Mouse (Mus musculus) cerebellum, postnatal 4 days (tissue): ENCODE data around the gene Glp2r.

Experiments used
- DNase-seq, 2 experiments: peaks; one replicate each; pipeline ENCODE4 v3.0.0; 2022; ENCODE audit warnings: low spot score in 2 of 2, mixed read lengths in 1 of 2

The Glp2r gene

DNA sequence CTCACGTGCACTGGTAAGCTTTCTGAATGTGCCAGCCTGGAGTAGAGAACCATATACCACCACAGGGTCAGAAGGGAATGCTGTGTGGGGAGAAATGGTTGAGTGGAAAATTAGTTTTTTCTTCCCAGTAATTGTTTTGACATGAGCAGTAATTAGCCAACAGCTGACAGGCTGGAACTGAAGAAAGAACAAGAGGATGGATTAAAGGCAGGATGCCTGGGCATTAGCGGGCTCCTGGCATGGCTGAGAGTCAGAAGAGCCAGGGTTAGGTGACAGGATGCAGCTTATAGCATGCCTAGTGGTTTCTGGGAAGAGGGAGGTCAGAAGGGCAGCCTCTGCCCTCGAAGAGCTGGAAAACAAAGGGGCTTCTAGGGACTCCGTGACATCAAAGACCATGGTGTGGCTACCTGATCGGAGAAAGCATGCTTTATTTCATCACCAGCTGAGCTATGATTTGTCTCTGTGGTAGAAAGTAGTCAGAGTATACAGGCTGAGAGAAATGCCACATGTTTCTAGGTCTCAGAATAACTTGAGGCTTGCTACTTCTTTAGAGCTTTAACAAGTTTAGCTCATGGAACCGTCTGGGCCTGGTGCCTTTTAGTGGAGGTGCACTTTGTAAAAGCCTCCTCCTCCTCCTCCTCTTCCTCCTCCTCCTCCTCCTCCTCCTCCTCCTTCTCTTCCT lies 133.9 kb downstream of the Glp2r start:
- no peak for DNase-seq

DNA sequence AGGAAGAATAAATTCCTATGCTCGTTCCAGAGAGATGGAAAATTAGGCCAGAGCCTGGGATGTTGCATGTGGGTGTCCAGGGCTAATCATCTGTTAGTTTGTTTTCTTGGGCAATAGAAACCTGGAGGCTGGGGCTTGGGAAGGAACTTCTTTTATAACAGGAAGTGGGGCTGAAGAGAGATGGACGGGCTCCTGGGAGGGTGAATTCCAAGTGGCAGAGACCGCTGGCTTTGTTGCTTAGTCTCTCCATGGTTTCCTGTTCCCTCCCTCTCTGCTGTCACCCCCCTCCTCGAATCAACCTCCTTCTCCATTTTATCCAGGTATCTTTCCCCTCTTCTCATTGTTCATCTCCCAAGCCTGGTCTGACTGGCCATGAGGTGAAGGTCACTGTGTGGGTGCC lies 134.8 kb downstream of the Glp2r start:
- no peak for DNase-seq

DNA sequence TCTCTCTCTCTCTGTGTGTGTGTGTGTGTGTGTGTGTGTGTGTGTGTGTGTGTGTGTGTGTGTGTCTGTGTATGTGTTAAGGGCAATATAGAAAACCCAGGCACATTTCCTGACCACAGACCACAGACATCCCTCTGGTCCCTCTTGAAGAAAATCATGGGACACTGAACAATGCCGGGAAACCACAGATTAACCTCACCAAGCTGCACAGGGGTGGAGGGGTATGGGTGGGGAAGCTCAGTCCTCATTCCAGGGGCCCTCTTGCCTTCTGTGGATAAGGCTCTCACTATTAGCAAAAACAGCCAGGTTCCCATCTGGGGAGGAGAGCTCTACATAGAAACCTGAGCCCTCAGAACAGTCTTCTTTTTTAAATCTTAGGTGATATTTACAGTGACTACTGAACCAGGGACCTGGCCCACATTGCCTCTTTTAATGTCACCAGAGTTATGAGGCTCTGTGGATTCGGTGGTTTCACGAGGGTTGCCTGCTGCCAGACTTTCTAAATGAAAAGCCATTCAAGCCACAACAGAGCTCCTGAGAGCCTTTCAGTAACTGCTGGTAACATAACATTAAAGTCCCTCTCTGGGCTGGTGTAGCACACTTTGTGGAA lies 137.2 kb downstream of the Glp2r start:
- DNase-seq = no peak

DNA sequence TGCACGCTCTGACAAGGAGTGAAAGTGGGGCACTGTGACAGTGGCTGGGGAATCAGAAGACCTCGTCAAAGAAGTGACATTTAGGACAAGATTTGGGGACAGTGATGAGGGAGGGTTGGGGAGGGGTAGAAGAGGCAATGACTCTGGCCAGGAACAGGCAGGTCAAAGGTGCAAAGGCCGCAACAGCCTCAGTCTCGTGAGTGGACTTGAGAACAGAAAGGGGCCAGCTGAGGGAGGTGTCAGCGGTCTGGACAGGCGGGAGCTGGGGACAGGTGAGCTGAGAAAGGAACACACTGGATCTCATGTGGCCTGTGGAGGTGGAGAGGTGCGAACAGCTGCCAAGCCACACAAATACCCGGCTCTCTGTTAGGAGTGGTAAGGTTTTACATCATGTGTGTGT lies 138.0 kb downstream of the Glp2r start:
- no peak for DNase-seq

DNA sequence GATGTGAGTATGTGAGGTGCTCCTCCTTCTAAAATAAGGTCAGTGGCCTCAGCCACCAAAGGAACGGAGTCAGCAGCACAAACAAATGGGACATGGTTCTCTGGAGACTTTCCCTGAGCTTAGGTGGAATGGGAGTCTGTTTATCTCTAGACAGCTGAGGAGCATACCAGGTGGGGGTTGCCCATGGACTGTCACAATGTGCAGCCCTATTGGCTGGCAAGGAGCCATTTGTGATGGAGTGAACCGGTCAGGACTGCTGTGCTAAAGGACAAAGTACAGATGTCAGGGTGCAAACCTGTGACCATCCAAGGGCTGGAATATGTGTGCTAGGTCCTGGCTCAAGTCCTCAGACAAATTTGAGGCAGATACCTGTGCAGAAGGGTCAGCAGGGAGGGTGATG lies 142.4 kb downstream of the Glp2r start:
- no peak for DNase-seq

DNA sequence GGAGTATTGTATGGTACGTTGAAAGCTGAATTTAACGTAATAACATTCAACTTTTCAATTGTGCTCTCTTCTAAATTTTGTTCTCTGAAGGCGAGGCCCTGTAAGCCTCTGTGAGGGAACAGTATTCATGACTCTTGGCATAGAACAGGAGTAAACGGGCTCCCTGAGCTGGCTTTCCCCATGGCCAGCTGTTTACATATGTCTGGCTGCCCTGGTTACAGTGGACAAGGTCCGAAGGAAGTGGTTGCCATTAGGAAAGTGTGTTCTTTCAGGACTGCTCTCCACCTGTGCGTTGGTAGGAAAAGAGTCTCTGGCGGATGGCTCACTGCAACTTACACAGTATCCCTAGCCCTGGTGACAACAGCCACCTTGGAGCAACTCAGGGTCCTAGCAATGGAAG lies 143.8 kb downstream of the Glp2r start:
- no peak for DNase-seq

DNA sequence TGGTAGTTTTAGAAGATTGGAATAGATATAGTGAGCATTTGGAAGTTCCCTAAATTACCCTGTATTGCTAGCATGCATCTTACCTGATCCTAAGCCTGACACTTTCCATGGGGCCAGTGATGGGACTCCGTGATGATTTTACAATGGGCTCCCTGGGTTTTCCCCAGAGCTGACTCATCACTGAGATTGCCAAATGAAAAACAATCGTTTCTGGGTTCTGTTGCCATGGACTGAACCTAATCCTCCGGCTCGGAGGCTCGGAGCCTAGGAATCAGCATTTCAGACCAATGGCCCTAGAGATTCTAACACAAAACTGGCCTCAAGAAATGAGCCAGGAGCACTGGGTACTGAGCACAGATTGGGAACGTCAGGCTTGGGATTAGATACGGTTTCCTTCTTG lies 148.6 kb downstream of the Glp2r start:
- DNase-seq = no peak

DNA sequence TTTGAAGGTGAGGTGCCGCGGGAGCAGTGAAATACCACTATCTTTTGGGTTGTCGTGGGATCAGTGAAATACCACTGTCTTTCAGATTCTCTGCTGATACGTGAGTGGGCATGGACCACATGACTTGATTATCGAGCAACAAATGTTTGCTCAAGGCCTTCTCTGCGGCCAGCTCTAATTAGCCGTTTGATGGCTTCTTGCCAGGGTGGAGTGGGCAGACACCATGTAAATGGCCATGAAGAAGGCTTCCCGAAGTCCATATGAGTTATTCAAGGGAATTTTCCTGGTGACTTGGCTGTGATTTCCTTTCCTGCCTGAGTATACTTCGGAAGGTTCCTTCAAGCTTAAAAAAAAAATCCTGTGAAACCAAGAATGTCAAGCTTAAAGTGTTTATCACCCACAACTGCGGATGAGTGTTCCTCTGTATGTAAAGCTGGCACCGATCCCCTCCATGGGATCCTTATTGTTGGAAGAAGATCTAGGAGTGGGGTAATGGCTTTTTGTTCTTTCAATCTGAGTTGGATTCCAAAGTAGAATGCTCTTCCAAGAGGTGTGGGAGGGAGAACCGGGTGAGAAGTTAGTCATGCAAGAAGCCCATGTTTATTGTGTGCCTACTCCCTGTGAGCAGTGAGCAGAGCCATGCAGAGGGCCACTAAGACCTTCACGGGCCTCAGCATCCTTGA lies 154.3 kb downstream of the Glp2r start:
- no peak for DNase-seq

DNA sequence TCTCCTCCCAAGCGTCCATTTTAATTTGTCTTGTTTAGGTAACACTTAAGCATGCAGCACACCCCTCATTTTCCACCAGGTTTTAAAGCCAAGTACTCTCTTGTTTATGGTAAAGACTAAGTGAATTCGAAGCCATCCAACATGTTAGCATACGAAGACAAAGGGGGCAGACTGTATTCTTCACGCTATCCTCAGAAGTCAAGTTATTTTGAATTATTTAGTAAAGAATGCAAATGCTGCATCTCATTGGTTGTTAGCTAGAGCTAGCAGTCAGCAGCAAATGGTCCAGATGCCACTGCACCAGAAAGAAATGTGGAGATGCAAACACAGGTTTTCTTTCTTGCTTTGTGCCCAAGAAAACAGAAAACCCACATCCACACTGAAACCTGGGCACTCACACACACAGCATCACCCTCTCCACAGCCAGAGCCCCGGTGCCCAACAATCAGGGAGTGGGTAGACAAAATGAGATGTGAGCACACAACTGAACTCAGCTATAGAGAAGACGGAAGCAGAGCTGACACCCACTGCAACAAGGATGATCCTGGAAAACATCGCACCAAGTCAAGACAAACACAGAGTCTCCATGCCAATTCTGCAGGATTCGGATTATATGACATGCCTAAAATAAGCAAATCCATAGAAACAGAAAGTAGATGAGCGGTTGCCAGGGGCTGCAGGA lies 158.7 kb downstream of the Glp2r start:
- no peak for DNase-seq
